Mouse (Mus musculus) neural tube, postnatal 0 days (tissue): ENCODE measurements around the gene Olfr318. TPM values are rescaled to one million over a fixed set of nuclear protein-coding genes. Genes with fewer than 3 reads are reported as not detected.

Experiments used
- polyA plus RNA-seq: library from polyadenylated mRNA; unstranded; fragments of >200 nt; fragmentation: Nextera tagmentation; extraction: Ambion mirVana; gene quantifications from 2 replicates; pipeline ENCODE4 v1.2.1, GENCODE M21; 2015

The Olfr318 gene
- not detected in 2 replicates for polyA plus RNA-seq

DNA sequence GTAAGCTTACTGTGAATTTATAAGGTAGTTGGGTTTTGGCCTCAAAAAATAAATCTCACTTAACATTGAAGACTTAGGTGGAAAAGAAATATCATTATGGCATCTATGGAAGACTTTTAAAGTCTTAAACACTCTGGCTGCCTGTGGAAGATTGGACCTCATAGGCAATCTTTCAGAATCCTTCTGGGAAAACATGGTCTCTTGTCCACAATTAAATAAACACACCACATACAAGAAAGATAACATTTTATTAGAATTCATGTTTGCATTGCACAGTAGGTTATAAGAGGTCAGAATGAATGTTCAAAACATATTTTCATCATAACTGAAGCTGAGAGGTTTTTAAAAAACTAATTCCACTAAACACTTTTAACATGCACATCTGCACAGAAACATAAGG lies at the start of gene Olfr318:
Gene Olfr318, minus strand, starts transcription at position 101 of the 400 bp plus-strand sequence.

DNA sequence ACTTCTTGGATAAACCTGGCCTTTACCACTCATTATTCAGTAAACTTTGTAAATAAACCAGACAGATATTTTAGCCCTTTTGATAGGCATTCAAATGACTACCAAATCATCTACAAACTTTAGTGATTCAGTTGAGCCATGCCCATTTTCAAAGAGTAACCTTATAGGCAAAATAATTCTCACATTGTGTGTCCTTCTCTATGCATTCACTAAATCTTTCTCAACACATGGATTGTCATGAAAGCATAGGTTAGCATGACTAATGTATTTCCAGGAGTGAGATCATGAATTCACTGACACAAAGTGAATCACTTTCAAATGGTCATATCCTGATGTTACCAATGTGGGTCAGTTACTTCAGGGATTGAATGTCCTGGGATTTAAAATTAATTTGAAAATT lies 49.1 kb upstream of the Olfr318 start, which contains the start of gene Olfr315:
Gene Olfr315, plus strand, starts transcription at position 301 of the 400 bp plus-strand sequence.

DNA sequence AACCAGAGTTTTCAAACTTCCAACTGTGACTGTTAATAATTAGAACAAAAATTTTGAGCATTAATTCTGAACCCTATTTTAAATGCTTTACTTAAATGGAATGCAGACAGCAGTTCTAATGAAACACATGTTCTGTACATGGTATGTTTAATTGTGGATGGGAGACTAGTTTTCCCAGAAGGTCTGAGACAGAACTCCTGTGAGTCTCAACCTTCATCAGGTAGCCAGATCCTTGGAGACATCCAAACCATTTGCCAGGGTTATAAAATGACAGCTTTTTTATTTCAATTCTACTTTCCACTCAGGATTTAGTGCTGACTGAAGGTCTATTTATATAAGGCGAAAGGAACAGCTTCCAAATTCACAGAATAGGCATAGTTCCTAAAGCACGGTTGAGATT lies 28.6 kb upstream of the Olfr318 start, which contains the start of gene Olfr316:
Gene Olfr316, plus strand, starts transcription at position 301 of the 400 bp plus-strand sequence.

DNA sequence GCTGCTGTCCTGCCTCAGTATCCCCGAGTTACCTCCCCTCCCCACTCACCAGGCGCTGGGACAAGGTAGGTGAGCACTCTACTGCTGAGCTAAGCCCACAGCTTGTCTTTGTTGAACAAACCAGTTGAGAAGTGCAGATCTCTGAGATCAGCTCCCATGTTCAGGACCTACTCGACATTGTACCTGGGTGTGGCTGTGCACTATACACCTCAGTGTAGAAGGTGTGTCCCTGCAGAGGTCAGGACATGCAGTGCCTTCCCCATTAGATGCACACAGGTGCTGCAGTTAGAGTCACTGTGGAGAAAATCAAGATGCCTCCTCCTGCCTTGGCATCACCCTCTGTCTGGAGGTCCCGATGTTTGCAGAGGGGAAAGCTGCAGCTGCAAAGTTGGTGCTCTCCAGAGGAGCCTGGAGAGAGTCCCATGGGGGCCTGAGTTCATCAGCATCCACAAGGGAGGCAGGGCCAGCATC lies 15.0 kb upstream of the Olfr318 start, which contains the start of gene Olfr317:
Gene Olfr317, minus strand, starts transcription at position 421 of the 471 bp plus-strand sequence.

DNA sequence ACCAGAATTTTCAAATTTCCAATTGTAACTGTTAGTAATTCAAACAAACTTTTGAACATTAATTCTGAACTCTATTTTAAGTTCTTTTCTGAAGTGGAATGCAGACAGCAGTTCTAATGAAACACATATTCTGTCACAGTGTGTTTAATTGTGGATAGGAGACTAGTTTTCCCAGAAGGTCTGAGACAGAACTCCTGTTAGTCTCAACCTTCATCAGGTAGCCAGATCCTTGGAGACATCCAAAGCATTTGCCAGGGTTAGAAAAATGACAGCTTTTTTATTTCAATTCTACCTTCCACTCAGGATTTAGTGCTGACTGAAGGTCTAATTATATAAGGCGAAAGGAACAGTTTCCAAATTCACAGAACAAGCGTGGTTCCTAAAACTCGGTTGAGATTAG lies 25.0 kb downstream of the Olfr318 start, which contains the start of gene Olfr319:
Gene Olfr319, plus strand, starts transcription at position 301 of the 400 bp plus-strand sequence.

DNA sequence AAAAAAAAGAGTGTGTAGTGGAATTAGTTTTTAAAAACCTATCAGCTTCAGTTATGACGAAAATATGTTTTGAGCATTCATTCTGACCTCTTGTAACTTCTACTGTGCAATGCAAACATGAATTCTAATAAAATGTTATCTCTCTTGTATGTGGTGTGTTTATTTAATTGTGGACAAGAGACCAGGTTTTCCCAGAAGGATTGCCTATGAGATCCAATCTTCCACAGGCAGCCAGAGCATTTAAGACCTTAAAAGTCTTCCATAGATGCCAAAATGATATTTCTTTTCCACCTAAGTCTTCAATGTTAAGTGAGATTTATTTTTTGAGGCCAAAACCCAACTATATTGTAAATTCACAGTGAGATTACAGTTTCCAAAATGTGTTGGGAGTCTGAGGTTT lies 43.0 kb downstream of the Olfr318 start, which contains the start of gene Olfr320:
Gene Olfr320, plus strand, starts transcription at position 301 of the 400 bp plus-strand sequence.

Other genes with a start within 250 kb of the Olfr318 start
- gene Olfr332, start 231.5 kb downstream of the Olfr318 start, polyA plus RNA-seq, result not detected in 2 replicates
- gene Olfr331, start 221.4 kb downstream of the Olfr318 start, polyA plus RNA-seq, result not detected in 2 replicates
- gene Olfr330, start 189.2 kb downstream of the Olfr318 start, polyA plus RNA-seq, result 0.17 TPM in 1 of 2 replicates, not detected in the other
- gene Olfr329-ps, start 177.6 kb downstream of the Olfr318 start, polyA plus RNA-seq, result 0.04 and 0.08 TPM in 2 replicates
- gene Olfr328, start 168.4 kb downstream of the Olfr318 start, polyA plus RNA-seq, result 0.12 and 0.18 TPM in 2 replicates
- 0.09 and 0.23 TPM in 2 replicates for gene Olfr224, start 153.5 kb downstream of the Olfr318 start, polyA plus RNA-seq
- not detected in 2 replicates for gene Olfr325, start 146.3 kb downstream of the Olfr318 start, polyA plus RNA-seq
- 0.21 and 0.41 TPM in 2 replicates for gene Olfr324, start 128.9 kb downstream of the Olfr318 start, polyA plus RNA-seq
- gene 2210407C18Rik, start 107.9 kb downstream of the Olfr318 start, polyA plus RNA-seq, result not detected in 2 replicates
- gene Olfr323, start 93.5 kb downstream of the Olfr318 start, polyA plus RNA-seq, result not detected in 2 replicates
- 0.46 and 0.47 TPM in 2 replicates for gene Trim58, start 83.5 kb downstream of the Olfr318 start, polyA plus RNA-seq
- gene Olfr322, start 65.2 kb downstream of the Olfr318 start, polyA plus RNA-seq, result not detected in 2 replicates
- gene Olfr320, start 42.9 kb downstream of the Olfr318 start, polyA plus RNA-seq, result not detected in 2 replicates
- not detected in 2 replicates for gene Olfr319, start 24.9 kb downstream of the Olfr318 start, polyA plus RNA-seq
- gene Olfr317, start 15.2 kb upstream of the Olfr318 start, polyA plus RNA-seq, result not detected in 2 replicates
- gene Olfr316, start 28.7 kb upstream of the Olfr318 start, polyA plus RNA-seq, result not detected in 2 replicates
- not detected in 2 replicates for gene Olfr315, start 49.2 kb upstream of the Olfr318 start, polyA plus RNA-seq
- not detected in 2 replicates for gene Olfr314, start 58.9 kb upstream of the Olfr318 start, polyA plus RNA-seq
- 15.4 and 16.6 TPM in 2 replicates for gene Fam183b, start 77.9 kb upstream of the Olfr318 start, polyA plus RNA-seq
- gene Olfr313, start 91.0 kb upstream of the Olfr318 start, polyA plus RNA-seq, result not detected in 2 replicates
- gene Olfr312, start 105.2 kb upstream of the Olfr318 start, polyA plus RNA-seq, result not detected in 2 replicates
- gene Olfr311, start 115.2 kb upstream of the Olfr318 start, polyA plus RNA-seq, result not detected in 2 replicates
- 10.6 and 13.8 TPM in 2 replicates for gene Gm12258, start 123.1 kb upstream of the Olfr318 start, polyA plus RNA-seq
- gene 2810021J22Rik, start 143.2 kb upstream of the Olfr318 start, polyA plus RNA-seq, result 8.7 and 8.9 TPM in 2 replicates
- gene Zfp39, start 180.2 kb upstream of the Olfr318 start, polyA plus RNA-seq, result 4.1 and 5.5 TPM in 2 replicates
- not detected in 2 replicates for gene Btnl10, start 193.9 kb upstream of the Olfr318 start, polyA plus RNA-seq
- gene Rnf187, start 214.9 kb upstream of the Olfr318 start, polyA plus RNA-seq, result 689 and 707 TPM in 2 replicates
- gene Hist3h2ba, start 224.9 kb upstream of the Olfr318 start, polyA plus RNA-seq, result 79.4 and 87.2 TPM in 2 replicates
- gene Hist3h2a, start 230.7 kb upstream of the Olfr318 start, polyA plus RNA-seq, result 40.8 and 43.4 TPM in 2 replicates
- 0.48 and 0.62 TPM in 2 replicates for gene Trim17, start 230.7 kb upstream of the Olfr318 start, polyA plus RNA-seq